Mouse (Mus musculus): ENCODE results near the gene Gm20431. TPM values are rescaled to one million over a fixed set of nuclear protein-coding genes. Genes with fewer than 3 reads are reported as not detected.

Gm20431 gene
- polyA plus RNA-seq, 1 experiment: not detected

- Histone ChIP-seq H3K36me3 (replicated peaks; ENCODE audit: low read length) (no peaks in the 10 kb centered on the region), H3K4me3 (replicated peaks) (no peak overlapping the region), H3K9me3 (no peaks in the 10 kb centered on the region), H3K27me3 (replicated peaks) (peaks cover 66% of the 10 kb centered on the region), H3K4me1 (peaks cover 26% of the 10 kb centered on the region)
- TF ChIP-seq FLI1 (IDR thresholded peaks at IDR 0.05; ENCODE audit: low read length) (no peak), GATA1 (IDR thresholded peaks at IDR 0.05; ENCODE audit: borderline replicate concordance, low read length) (no peak)
Observed at GRCm38 (mm10) chr2:167597492-167598186, 63.7 kb downstream of the Gm20431 start.

GRCm38 (mm10) chr2:167596726-167597491, 64.4 kb downstream of the Gm20431 start:
- peaks cover 59% of the 10 kb centered on the region for H3K27me3 ChIP-seq (replicated peaks)
- no peaks in the 10 kb centered on the region for H3K9me3 ChIP-seq
- no peaks in the 10 kb centered on the region for H3K36me3 ChIP-seq (replicated peaks; ENCODE audit: low read length)
- TF ChIP-seq GATA1 (IDR thresholded peaks at IDR 0.05; ENCODE audit: borderline replicate concordance, low read length) (no peak), FLI1 (IDR thresholded peaks at IDR 0.05; ENCODE audit: low read length) (no peak)
- H3K4me1 ChIP-seq: peaks cover 26% of the 10 kb centered on the region
- no peak overlapping the region for H3K4me3 ChIP-seq (replicated peaks)

DNA sequence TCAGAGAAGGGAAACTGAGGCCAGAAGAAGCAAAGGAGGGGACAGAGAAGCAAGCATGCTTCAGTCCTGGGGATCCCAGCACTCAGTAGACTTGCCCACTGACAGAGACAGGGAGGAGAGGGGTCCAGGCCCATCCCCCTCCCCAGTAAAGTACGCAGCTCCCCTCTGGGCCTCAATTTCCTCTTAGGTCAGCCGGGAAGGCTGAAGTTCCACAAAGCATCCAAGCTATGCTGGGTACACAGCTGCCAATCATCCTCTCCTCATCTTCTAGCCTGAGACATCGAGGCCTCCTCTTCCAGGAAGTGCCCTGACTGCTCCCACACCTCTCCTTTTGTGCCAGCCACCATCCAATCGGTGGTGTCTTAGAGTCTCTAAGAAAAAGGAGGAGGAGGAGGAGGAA, 65.0 kb downstream of the Gm20431 start:
- no peak overlapping the region for H3K4me3 ChIP-seq (replicated peaks)
- peaks cover 53% of the 10 kb centered on the region for H3K27me3 ChIP-seq (replicated peaks)
- H3K36me3 ChIP-seq (replicated peaks; ENCODE audit: low read length): no peaks in the 10 kb centered on the region
- TF ChIP-seq GATA1 (IDR thresholded peaks at IDR 0.05; ENCODE audit: borderline replicate concordance, low read length) (no peak), FLI1 (IDR thresholded peaks at IDR 0.05; ENCODE audit: low read length) (no peak)
- H3K4me1 ChIP-seq: peaks cover 26% of the 10 kb centered on the region
- no peaks in the 10 kb centered on the region for H3K9me3 ChIP-seq

- TF ChIP-seq GATA1 (IDR thresholded peaks at IDR 0.05; ENCODE audit: borderline replicate concordance, low read length) (no peak), FLI1 (IDR thresholded peaks at IDR 0.05; ENCODE audit: low read length) (no peak)
- H3K9me3 ChIP-seq: no peaks in the 10 kb centered on the region
- H3K36me3 ChIP-seq (replicated peaks; ENCODE audit: low read length): no peaks in the 10 kb centered on the region
- H3K4me3 ChIP-seq (replicated peaks): no peak overlapping the region
- peaks cover 48% of the 10 kb centered on the region for H3K27me3 ChIP-seq (replicated peaks)
- peaks cover 27% of the 10 kb centered on the region for H3K4me1 ChIP-seq
Observed at GRCm38 (mm10) chr2:167595761-167596171, 65.5 kb downstream of the Gm20431 start.

- Histone ChIP-seq H3K9me3 (no peaks in the 10 kb centered on the region), H3K36me3 (replicated peaks; ENCODE audit: low read length) (no peaks in the 10 kb centered on the region), H3K4me1 (peaks cover 37% of the 10 kb centered on the region), H3K4me3 (replicated peaks) (no peak overlapping the region), H3K27me3 (replicated peaks) (peaks cover 35% of the 10 kb centered on the region)
- no peak for TF ChIP-seq GATA1 (IDR thresholded peaks at IDR 0.05; ENCODE audit: borderline replicate concordance, low read length)
- TF ChIP-seq FLI1 (IDR thresholded peaks at IDR 0.05; ENCODE audit: low read length): no peak
Observed at GRCm38 (mm10) chr2:167594444-167594934, 66.8 kb downstream of the Gm20431 start.

GRCm38 (mm10) chr2:167593551-167594250, 67.6 kb downstream of the Gm20431 start:
- TF ChIP-seq GATA1 (IDR thresholded peaks at IDR 0.05; ENCODE audit: borderline replicate concordance, low read length) (no peak), FLI1 (IDR thresholded peaks at IDR 0.05; ENCODE audit: low read length) (no peak)
- Histone ChIP-seq H3K4me1 (peaks cover 40% of the 10 kb centered on the region), H3K27me3 (replicated peaks) (peaks cover 29% of the 10 kb centered on the region), H3K9me3 (no peaks in the 10 kb centered on the region), H3K4me3 (replicated peaks) (no peak overlapping the region), H3K36me3 (replicated peaks; ENCODE audit: low read length) (no peaks in the 10 kb centered on the region)

DNA sequence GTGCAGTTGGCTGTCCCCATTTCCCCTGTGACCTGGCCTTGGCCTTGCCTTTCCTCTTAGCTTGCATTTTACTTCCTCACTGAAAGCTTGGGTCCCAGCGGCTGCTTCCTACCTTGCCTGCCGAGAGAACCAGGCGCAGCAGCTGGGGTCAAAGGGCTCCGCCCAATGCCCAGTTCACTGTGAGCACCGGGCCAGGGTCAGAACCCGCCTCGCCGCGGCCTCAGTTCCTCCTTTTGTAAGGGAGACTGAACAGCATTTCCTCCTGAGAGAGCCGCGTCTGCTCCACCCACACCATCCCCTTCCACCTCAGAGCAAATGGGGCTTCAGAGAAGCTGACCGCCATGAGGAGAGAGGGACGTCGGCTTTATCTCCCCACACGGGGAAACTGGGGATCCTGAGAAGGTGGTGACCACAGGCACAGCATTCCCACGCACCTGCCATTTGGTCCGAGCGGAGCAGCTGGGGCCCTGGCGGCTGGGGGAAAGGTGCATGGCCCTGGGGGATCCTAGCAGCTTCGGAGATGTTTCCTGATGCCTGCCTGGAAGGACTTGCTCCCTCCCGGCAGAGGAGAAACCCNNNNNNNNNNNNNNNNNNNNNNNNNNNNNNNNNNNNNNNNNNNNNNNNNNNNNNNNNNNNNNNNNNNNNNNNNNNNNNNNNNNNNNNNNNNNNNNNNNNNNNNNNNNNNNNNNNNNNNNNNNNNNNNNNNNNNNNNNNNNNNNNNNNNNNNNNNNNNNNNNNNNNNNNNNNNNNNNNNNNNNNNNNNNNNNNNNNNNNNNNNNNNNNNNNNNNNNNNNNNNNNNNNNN, 72.3 kb downstream of the Gm20431 start:
- Histone ChIP-seq H3K27me3 (replicated peaks) (no peaks in the 10 kb centered on the region), H3K36me3 (replicated peaks; ENCODE audit: low read length) (peaks cover 35% of the 10 kb centered on the region), H3K9me3 (no peaks in the 10 kb centered on the region), H3K4me3 (replicated peaks) (peak overlapping the region; percentile 96), H3K4me1 (peaks cover 62% of the 10 kb centered on the region)
- peak; percentile 58; the same call in 1 of the 2 replicates for TF ChIP-seq FLI1 (IDR thresholded peaks at IDR 0.05; ENCODE audit: low read length)
- TF ChIP-seq GATA1 (IDR thresholded peaks at IDR 0.05; ENCODE audit: borderline replicate concordance, low read length): no peak

DNA sequence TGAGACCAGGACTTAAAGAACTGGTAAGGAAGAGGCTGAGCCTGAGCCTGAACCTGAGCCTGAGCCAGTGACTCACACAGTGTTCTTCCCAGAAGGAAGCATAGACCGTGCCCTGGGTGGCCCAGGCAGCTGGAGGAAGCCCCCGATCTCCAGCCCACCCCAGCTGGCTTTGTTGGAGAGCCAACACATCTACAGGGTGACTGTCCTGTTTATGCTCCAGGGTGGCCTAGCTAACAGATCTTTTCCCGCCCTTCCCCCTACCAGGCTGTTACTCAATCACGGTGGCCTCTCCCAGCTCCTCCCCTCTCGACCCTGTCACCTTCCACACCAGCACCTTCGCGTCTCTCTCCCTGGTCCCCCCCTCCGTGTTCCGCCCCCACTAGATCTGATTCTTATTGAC, 74.3 kb downstream of the Gm20431 start:
- Histone ChIP-seq H3K36me3 (replicated peaks; ENCODE audit: low read length) (peaks cover 55% of the 10 kb centered on the region), H3K4me1 (peaks cover 78% of the 10 kb centered on the region)
- no peak for TF ChIP-seq GATA1 (IDR thresholded peaks at IDR 0.05; ENCODE audit: borderline replicate concordance, low read length)
- no peak for TF ChIP-seq FLI1 (IDR thresholded peaks at IDR 0.05; ENCODE audit: low read length)

DNA sequence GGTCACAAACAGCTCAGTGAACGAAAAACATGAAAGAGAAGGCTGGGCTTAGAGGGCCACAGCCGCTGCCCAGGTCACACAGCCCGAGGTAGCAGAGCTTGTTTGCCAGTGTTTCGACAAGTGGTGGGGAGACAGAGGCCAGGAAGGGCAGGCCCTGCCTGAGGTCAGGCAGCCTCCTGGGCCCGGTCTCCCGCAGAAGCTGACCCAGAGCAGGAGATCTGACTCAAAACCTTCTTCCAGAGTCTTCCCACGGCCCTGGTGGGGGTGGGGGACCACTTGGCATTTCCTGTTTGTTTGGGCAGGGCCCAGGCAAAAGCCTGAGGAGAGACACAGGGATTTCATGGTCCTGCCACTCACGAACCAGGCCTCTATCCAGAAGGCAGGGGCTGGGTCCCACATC, 75.3 kb downstream of the Gm20431 start:
- no peak overlapping the region for H3K4me3 ChIP-seq (replicated peaks)
- TF ChIP-seq FLI1 (IDR thresholded peaks at IDR 0.05; ENCODE audit: low read length) (no peak), GATA1 (IDR thresholded peaks at IDR 0.05; ENCODE audit: borderline replicate concordance, low read length) (no peak)
- H3K4me1 ChIP-seq: peaks cover 87% of the 10 kb centered on the region
- no peaks in the 10 kb centered on the region for H3K27me3 ChIP-seq (replicated peaks)
- H3K9me3 ChIP-seq: no peaks in the 10 kb centered on the region
- H3K36me3 ChIP-seq (replicated peaks; ENCODE audit: low read length): peaks cover 56% of the 10 kb centered on the region

More for the DNA sequence above, 74.3 kb downstream of the Gm20431 start:
- no peaks in the 10 kb centered on the region for H3K9me3 ChIP-seq
- H3K4me3 ChIP-seq (replicated peaks): peak overlapping the region; percentile 51
- no peaks in the 10 kb centered on the region for H3K27me3 ChIP-seq (replicated peaks)
